Mouse (Mus musculus) spleen, adult 2 months (tissue): ENCODE results near the gene Gnat2.

ENCODE experiments used
- CTCF ChIP-seq: fragments of 200-500 bp; IDR thresholded peaks from 2 replicates; pipeline ENCODE4 v1.5.1; 2011; ENCODE audit warnings: mild to moderate bottlenecking, inconsistent platforms; ENCODE audit not compliant: insufficient read depth, insufficient read length, insufficient replicate concordance; ENCODE audit errors: extremely low read depth
- POLR2A ChIP-seq: fragments of 200-500 bp; IDR thresholded peaks from 2 replicates; pipeline ENCODE4 v1.6.1; 2011; ENCODE audit warnings: low read depth, low read length, inconsistent platforms

DNA sequence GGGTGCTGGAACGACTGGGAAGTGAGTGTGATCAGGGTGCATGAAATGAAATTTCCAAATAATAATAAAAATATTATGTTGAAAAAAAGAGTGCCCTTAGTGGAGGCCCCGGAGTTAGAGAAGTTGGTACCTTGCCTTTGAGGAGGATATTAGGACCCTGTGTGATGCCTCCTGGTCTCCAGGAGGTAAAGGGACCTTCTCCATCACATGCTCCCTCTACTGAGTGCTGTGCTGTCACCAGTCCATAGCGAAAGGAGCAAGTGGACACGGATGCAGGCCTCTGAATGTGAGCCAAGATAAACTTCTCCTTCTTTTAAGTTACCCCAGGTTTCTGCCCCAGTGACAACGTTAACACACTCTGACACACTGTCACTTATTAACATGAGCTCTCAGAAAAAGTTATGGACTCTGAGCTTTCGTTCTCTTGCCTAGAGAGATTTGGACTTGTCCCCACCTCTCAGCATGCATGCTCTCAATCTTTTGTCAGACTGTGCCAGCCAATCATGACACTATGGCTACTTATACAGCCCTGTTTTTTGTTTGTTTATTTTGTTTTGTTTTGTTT, 25.1 kb upstream of the Gnat2 start:
- TF ChIP-seq CTCF (no peak), POLR2A (no peak)
